Mouse (Mus musculus) C2C12 (cell line): ENCODE results near the gene Trpc3.
A peak's percentile ranks its signal among the peaks of the same experiment; 100 is the strongest.

Source experiments
- CTCF ChIP-seq: IDR thresholded peaks from one replicate; pipeline ENCODE4 v1.5.1; 2011; ENCODE audit not compliant: control insufficient read depth, insufficient read depth, insufficient read length
- MAX ChIP-seq: IDR thresholded peaks from one replicate; pipeline ENCODE4 v1.6.1; 2011; ENCODE audit warnings: mild to moderate bottlenecking, control low read depth

- TF ChIP-seq MAX (no peak), CTCF (peak; percentile 24)
Observed at GRCm38 (mm10) chr3:36571827-36572378, 118.1 kb downstream of the Trpc3 start, which contains the start of gene Ccna2.
